Mouse (Mus musculus) cerebellum, postnatal 25 days (tissue): ENCODE measurements around the gene Gm5105.
A peak's percentile ranks its signal among the peaks of the same experiment; 100 is the strongest.

Source experiments
- DNase-seq, 2 experiments: peaks; one replicate each; pipeline ENCODE4 v3.0.0; 2021; ENCODE audit warnings: mixed read lengths in 2 of 2

Gm5105 gene

DNA sequence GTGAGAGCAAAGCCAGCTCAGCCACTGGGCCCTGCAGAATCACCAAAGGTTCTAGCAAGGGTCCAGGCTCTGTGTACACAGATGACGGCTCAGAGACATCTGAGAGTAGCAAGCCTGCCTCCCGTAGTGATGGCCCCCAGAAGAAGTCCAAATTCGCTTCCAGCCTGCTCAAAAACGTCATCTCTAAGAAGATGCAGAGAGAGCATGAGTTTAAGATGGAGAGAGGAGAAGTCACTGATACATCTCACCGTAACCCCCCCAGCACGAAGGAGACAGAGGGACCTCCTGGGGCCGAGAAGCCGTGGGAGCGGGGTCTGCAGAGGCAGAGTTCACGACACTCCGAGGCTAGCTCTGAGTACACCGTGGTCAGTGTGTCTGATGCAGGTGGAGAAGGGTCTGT, at the start of gene Gm5105:
Gm5105 (minus strand) TSS at position 101 of the 400 bp plus-strand sequence.
- DNase-seq = no peak

DNA sequence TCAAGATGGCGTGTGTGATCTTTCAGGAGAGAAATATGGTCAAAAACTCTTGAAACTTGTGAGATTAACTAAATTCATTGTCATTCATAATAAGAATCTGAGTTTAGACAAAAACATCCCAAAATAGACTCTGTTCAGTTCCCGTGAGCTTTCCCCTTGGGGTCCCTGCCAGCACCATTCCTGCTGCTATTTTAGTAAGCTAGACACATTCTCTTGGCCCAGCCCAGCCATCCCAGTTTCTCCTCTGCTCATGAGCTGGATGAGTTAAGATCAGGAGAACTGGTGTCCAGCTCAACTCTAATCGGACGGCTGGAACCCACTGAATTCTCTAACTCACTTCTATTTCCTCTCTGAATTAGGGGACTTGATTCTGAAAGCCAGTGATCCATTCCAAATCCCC, 49.7 kb upstream of the Gm5105 start:
- no peak for DNase-seq

DNA sequence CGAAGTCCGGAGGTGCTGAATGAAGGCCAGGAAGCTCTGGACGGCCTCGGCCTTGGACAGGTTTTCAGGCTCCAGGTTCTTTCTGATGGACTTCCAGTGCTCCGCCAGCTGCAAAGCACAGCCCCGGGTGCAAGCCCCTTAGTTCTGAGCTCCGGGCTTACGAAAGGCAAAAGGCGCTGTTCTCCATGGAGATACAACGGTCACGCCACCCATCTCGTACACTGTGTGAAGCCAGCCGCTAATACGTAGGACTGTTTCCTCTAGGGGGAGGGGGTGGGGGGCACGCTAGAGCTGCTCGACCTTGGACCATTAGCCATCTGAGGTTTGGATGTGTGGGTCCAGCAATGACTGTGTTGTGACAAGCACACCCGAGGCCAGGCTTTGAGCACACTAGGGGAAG, 46.9 kb upstream of the Gm5105 start:
- DNase-seq = no peak

DNA sequence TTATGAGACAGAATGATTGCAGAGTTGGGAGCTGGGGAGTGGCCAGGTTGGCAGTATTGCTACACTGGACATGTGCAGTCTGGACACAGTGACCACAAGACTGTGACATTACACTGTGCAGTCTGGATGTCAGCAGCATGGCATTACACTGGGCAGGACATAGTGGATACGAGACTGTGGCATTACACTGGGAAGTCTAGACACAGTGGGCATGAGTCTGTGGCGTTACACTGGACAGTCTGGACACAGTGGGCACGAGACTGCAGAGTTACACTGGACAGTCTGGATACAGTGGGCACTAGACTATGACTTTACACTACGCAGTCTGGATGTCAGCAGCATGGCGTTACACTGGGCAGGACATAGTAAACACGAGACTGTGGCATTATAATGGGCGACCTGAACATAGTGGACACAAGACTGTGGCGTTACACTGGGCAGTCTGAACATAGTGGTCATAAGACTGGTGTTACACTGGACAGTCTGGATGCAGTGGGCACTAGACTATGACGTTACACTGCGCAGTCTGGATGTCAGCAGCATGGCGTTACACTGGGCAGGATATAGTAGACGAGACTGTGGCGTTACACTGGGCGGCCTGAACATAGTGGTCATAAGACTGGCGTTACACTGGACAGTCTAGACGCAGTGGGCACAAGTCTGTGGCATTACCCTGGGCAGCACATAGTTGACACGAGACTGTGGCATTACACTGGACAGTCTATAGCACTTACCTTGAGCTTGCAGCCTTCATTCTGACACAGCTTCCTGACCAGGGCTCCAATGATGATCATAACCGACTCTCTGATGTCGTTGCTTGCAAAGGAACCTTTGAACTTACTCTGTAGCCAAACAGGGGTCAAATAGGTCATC, 44.0 kb upstream of the Gm5105 start:
- no peak for DNase-seq

DNA sequence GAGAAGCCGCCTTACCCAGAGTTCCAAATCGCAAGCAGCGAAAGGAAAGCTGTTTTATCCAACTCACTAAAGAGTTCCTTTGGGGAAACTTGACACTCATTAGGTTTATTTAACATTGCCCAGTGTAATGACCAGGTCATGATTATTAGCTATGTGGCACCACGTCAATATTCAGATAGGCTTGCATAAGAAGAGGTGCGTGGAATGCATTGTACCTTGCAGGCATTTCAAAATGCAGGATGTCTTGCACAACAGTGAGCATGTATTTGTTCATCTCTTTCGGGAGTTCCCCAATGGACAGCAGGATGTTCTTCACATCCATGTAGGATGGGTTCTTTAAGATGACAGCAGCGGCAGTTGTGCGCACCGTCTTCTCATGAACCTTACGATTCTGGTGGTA, 39.7 kb upstream of the Gm5105 start:
- no peak for DNase-seq

DNA sequence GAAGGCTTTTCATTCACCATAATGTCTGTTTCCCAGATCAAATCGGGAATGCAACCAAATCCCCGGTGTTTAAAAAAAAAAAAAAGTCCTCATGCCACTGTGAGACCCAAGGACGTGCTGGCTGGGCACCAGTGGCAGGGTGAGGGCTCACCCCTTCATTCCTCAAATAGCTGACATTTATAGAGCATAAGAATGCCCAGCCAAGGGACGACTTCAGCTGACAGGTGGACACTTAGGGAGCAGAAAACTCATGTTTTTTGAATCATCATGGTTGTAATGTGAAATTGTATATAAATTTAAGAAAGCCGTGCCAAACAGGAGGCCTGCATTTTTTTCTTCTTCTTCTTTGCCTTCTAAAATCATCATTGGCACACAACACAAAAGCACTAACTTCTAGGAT, 37.9 kb upstream of the Gm5105 start:
- no peak for DNase-seq

DNA sequence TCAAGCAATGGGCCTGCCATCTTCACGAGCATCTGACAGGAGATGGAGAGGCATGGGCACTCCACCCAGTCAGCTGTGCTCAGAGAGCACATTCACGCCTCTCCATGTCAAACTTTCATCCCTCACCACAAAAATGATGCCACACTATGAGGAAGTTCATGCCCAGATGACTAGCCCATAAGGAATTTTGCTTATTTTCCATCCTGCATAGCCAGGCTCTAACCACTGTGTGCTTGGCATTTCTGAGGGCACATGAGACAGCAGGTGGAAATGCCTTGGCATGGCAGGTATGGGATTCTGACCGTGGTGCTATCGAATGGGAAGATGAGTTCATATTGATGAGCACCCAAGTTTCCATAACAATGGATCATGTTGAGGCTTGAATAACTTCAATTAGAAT, 36.5 kb upstream of the Gm5105 start:
- DNase-seq = no peak

DNA sequence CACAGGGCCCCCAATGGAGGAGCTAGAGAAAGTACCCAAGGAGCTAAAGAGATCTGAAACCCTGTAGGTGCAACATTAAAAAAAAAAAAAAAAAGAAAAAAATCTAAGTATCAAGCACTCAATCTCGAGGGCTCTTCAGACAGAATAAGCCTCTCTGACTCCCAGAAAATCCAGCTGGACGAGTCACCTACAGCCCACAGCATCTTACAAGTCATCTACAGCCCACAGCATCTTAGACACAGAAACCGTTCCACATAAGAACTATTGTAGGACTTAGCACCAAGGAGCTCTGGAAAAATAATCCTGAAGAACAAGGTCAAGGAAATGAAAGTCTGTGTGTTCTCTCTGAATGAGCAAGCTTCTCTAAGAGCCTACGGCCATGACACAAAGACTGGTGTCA, 34.7 kb upstream of the Gm5105 start:
- DNase-seq = no peak

DNA sequence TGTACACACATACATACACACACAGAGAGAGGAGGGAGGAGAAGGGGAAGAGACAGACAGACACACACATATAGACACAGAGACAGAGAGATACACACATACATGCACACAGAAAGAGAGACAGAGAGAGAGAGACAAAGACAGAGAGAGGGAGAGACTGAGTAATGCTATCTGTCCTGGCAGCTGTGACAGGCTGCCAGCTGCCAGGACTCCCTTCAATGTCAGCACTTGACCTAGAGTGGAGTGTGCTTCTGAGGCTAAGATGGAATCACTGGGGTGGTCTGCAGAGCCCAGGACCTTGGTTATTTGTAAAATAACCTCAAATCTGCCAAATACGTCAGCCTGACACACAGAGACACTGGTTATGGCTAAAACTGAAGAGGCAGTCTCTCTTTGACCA, 30.5 kb upstream of the Gm5105 start:
- no peak for DNase-seq

DNA sequence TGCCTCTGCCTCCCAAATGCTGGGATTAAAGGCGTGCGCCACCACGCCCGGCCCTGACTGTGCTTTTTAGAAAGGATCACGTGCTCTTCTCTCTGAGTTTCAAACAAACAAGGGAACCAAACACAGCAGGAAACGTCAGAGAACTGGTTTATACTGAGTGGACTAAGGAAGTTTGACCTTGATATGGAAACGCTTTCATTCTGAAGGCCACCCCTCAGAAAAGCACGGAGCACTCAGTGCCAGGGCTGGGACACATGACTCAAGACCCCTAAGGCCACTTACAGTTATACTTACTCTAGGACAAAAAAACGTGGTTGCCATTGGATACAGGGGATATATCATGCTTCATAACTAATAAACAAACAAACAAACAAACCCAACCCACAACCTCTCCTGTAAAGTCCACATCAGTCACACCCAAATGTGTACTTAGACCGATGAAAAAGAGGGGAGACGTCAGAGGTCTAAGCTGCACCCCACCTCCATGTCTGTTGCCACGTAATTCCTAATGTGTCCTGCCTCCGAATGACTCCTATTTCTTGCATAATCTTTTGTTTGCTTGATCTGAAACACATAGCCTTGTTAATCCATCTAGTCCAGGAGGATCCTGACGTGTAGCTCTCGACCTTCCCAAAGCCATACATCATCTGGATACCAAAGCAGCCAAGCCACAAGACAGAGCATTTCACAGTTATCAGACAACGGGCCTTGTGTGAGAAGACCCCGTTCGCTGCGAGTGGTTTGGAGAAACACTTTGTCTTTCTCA, 29.3 kb upstream of the Gm5105 start:
- no peak for DNase-seq

DNA sequence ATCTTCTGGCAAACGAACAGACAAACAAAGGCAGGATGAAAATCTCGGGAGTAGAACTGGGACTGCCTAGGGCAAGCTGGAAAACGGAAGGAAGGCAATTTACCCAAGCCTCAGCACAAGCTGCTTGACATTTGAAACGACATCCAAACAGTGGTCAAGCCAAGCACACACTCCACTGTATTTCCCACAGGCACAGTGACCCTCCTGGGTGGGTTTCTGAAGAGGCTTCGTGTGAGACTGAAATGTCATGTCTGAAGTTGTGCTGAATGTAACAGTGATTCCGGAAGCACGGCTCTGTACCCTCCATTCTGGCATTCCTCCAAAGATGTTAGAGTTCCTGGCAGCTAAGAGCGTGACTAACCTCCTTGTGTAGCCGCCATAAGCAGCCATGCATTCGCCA, 28.5 kb upstream of the Gm5105 start:
- DNase-seq = peak; percentile 19 to 37

DNA sequence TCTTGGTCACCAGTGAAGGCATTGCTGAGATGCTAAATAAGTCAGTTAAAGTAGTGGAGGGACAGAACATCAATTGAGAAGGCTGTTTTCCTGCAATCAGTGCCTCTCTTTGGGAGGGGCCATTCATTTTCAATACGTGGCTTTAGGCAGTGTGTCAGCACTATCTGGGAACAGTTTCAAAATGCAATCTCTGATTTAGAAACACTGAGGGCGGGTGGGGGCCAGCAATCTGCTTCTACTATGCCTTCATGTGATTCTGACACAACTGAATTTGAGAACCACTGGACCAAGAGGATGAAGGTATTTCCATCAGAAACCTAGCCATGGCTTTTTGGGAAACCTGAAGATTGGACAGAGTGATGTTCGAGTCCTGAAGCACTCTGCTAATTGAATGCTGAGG, 28.1 kb upstream of the Gm5105 start:
- DNase-seq = no peak

DNA sequence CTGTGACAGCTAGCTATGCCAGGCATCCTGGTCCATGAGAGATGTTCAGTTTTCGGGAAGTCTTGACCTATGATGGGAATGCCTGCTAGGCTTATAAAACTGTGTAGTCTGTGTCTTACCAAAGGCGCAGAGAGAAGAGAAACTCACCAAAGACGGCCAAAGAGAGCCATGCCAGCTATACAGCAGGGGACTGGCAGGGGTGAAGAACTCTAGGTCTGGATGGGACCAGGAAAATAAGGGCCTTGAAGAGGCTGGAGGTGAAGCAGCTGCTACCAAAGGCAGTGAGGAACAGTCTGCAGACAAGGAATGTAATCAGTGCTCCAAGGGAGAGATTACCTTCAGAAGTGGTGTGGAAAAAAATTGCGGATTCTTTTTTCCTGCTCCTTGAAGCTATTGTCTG, 16.7 kb upstream of the Gm5105 start:
- DNase-seq = peak in 1 of 2 experiments; percentile 26

DNA sequence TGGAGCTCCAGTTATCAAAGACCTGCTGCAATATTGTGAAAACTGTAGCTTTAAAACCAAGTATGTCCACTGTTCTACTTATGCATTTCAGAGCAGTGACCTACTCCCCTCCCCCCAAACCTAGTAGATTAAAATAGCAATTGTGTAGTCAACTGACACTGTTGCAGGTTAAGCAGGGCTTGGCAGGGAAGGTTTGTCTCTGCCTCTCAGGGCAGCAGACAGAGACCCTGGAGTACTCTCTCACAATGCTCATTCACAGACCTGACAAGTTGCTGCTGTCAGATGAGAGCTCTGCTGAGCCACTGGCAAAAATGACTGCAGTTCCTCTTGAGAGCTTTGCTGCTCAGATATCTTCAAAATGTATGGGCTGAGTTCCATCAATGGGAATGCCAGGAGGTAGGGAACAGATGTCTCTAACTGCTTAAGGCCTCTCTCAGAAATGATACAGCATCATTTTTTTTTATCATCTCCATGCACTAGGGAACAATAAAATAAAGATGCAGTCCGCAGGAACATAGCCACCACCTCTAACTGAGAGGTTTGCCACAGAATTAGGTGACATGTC, 16.0 kb upstream of the Gm5105 start:
- DNase-seq = peak; percentile 48 to 55

DNA sequence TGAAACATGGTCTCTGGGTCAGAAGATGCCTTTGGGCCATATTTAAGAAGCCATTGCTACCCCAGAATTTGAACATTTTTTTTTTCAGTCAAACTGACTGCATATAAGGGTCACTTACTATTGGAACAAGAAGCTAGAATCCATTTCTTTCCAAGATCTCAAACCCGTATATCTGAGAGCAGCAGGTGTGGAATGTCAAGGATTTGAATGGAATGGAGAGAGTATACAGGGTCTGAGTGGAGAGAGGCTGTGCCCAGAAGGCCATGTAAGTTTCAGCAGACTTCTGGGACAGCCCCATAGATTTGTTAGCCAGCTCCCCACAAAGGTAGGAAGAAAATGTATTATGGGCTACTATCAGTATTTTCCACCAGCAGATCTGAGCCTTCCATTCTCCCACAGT, 11.5 kb upstream of the Gm5105 start:
- DNase-seq = no peak

DNA sequence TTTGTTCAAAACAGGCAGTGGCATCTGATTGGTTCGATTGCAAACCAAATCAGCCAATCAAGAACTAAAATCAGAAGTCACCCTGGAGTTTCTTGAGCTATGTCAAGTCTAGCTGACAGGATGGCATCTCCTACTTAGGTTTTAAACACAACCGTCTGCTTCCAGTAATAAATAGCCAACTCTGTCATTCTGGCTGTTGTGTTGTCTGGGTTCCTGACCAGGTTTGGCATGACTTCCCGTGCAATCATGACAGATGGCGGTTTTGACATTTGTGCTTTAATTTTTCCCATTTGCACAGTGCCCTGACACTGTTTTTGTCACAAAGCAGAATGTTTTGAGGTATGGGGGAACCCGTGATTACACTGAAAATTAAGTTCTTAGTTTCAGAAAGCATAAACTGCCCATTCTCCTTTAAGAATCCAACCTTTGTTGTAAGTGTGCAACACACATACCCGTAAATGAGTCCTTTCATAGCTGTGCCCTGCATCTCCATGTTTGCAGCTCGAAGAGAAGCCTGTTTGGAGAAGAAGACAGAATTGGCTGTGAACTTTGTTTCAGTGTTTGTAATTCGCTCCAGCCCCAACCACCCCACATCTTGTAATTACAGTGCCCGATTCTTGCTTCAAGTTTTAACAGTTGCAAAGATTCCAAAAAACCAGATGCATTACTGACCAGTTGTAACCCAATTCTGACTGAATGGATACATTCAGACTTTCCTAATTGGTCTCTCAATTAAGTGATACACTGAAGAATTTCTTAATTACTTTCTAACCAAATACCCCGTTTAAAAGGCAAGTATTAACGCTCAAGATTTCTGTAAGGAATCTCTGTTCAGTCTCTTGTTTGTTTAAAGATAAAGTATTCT, 10.5 kb upstream of the Gm5105 start:
- peak; percentile 67 to 75 for DNase-seq

DNA sequence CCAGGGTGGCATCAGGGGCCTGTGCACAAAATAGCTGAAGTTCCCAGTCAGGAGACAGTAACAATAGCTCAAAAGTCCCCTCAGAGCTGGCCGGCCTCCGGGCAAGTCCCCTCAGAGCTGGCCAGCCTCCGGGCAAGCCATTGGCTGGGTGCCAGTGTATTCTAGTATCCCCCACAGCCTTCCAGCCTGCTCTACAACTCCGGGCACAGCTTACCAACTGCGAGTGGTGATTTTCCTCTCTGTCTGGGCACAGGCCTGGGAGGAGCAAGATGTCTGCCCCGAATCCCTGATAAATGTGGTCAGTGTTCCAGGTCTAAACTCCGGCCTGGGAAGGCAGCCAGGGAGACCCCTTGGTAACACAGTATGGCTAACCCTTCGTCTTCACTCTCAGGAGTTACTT, 8.0 kb upstream of the Gm5105 start:
- DNase-seq = peak in 1 of 2 experiments; percentile 61

DNA sequence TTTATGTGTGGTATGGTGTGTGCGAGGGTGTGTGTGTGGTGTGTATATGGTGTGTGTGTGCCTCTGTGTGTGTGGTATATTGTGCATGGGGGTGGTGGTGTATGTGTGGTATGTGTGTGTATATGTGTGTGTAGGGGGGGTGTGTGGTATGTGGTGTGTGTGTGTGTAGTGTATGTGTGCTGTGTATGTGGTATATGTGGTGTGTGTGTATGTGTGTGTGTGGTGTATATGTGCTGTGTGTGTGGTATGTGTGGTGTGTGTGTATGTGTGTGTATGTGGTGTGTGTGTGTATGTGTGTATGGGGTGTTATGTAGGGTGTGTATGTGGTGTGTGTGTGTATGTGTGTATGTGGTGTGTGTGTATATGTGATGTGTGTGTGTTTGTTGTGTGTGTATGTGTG, 7.0 kb upstream of the Gm5105 start:
- DNase-seq = no peak

DNA sequence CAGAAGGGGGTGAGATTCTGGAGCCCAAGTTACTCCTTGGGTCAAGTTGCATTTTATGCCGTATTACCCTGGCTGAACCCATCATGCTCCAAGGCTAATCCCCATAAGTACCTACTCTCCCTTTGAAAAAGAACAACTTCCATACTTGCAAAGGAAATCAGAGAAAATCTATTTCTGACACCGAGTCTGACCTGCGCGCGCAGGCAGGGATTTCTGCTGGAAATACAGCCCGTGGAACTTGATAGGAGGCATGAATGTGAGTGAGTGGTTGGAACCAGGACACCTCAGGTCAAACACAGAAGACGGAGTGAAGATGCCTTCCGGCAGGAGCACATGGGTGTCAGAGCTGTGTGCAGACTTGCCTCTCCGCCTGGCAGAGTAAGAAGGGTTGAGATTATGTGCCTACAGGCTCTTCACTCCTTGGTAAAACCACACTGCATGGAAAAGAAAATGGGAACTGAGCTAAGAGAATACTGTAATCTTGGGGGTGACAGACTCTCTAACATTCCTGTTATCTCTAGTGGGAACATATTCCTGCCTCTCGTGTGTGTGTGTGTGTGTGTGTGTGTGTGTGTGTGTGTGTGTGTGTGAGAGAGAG, 4.4 kb upstream of the Gm5105 start:
- no peak for DNase-seq

DNA sequence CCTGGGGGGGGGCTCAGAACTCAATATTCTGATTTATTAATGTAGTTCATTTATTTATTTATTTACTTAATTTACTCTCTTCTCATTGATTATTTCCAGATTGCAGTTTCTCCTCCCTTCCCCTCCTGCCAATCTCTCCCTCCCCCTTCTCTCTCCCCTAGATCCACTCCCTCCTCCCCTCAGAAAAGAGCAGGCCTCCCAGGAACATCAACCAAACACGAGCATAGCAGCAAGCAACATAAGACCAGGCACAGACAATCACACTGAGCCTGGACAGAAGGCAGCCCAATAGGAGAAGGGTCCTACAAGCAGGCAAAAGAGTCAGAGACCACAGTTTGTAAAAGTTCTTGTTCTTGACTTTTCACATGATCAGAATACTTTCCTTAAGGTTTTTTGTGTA, 3.8 kb upstream of the Gm5105 start:
- no peak for DNase-seq

DNA sequence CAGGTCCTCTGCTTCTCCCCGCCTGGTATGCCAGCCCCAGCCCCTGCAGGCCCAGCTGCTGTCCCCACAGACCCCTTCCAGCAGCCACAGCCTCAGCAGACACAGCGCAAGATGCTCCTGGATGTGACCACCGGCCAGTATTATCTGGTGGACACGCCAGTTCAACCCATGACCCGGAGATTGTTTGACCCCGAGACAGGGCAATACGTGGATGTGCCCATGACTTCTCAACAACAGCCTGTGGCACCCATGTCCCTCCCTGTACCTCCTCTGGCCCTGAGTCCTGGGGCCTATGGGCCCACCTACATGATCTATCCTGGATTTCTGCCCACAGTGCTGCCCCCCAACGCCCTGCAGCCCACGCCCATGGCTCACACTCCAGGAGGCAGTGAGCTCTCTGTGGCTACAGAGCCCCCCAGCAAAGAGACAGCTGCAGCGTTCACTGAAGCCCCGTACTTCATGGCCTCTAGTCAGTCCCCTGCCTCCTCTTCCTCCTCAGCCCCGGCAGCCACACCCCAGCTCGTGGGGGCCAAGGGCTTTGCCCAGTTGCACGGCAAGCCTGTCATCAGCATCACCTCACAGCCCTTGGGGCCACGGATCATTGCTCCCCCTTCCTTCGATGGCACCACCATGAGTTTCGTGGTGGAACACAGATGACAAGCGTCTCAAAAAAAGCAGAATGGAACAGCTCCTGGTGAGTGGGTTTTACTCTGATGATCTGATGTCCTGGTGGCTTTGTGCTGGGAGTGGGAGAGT, 2.7 kb upstream of the Gm5105 start:
- DNase-seq = no peak

DNA sequence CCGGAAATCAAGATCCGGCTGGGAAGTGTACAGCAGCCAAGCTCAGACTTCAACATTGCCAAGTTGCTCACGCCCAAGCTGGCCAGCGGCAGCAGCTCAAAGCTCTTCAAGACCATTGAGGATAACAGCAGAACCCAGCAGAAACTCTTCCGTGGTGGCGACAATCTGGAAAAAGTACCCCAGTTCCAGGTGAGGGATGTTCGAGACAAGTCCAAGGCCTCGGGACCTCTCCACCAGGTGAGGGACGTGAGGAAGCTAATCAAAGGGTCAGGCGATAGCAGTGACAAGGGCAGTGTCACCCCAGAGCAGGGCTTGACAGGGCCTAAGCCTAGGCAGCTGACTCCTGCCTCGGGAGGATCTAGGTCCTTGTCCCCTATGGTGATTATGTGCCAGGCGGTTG, 915 bp upstream of the Gm5105 start:
- DNase-seq = no peak
